Mouse (Mus musculus) forelimb bud, embryonic 11.5 days (tissue): ENCODE measurements around the gene Itk.
"Not testable (repeated sequence)": the region's sequence is repeated elsewhere in the genome, so short reads cannot be mapped to it uniquely, and the experiment has no call there.

Experiments used
- DNase-seq: peaks from one replicate; pipeline ENCODE4 v3.0.0-alpha.2; 2012; ENCODE audit warnings: low read depth, low spot score

Itk gene

DNA sequence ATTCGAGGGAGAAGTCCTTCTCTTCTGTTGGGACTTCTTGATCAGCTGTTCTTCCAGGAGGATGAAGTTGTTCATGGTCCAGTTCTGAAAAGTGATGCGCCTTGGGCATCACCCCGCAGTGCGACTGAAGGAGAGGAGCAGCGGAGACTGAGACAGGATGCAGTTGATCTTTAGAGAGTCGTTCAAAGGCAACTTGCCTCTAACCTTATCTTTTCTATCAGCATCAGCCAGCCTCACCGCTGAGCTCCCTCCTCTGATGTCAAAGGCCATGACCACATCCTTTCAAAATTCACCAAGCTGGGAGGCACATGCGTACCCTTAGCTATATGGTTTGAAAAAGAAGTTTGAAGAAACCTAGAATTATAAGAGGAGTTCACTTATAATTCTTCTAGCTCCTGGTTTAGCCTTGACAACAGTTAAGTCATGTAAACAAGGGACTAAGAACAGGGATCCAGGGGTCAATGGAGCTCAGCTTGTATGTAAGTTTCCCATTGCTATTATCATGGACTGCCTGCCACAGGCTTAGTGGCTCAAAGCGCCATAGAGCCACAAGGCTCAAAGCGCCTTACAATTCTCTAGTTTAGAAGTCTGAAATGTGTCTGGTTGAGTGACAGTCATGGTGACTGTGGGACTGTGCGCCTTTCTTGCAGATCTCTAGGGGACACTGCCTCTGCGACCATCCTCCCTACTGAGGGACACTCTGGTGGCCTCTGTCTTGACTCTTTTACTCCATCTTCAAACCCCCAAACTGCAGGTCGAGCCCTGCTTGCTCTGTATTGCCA, at the start of gene Itk:
Gene Itk, minus strand, starts transcription at position 180 of the 782 bp plus-strand sequence.
- no peak for DNase-seq

- DNase-seq = peak; percentile 68
These were observed 48.2 kb upstream of the Itk start for GRCm38 (mm10) chr11:46437459-46438000.

- peak; percentile 97 for DNase-seq
These were observed 47.6 kb upstream of the Itk start, which contains the start of gene Med7 for GRCm38 (mm10) chr11:46436760-46437458. TSS of gene Med7 (plus strand) at chr11:46436925.

DNA sequence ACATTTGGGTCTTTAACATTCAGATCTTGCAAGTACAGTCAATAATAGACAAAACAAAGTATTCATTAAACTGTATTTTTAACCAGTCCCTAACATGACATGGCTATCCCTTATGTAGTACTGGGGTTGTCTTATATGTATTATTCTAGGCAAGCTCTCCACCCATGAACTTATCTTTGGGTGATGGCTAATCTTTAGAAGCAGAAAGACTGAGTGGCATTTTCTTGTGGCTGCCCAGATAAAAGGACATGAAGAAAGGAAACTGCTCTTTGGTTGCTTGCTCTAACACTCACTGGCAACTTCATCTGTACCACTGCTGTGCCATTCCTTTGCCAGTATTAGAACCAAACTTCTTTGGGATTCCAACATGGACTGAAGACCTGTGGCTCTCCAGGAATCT, 46.0 kb upstream of the Itk start:
- DNase-seq = no peak

DNA sequence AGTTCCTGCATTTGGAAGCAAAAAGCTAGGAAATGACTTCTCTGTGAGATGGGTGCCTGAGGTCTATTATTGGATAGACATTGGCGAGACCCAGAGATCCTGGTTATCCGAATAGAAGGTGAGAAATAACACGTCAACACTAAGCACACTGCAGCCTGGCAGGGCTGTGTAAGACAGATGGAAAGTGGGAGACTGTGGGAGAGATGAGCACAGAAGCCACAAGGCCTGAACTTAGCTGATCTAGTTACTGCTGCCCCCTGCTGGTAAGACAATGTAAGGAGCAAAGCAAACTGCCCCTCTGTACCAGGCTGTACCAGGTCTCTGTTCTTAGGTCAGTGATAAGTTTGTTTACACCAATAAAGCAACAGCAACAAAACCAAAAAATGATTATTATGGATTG, 41.8 kb upstream of the Itk start:
- DNase-seq = peak; percentile 83

GRCm38 (mm10) chr11:46430123-46430522, 40.8 kb upstream of the Itk start:
- no peak for DNase-seq

- DNase-seq = not testable (repeated sequence)
These were observed 38.8 kb upstream of the Itk start for GRCm38 (mm10) chr11:46428131-46428530.

DNA sequence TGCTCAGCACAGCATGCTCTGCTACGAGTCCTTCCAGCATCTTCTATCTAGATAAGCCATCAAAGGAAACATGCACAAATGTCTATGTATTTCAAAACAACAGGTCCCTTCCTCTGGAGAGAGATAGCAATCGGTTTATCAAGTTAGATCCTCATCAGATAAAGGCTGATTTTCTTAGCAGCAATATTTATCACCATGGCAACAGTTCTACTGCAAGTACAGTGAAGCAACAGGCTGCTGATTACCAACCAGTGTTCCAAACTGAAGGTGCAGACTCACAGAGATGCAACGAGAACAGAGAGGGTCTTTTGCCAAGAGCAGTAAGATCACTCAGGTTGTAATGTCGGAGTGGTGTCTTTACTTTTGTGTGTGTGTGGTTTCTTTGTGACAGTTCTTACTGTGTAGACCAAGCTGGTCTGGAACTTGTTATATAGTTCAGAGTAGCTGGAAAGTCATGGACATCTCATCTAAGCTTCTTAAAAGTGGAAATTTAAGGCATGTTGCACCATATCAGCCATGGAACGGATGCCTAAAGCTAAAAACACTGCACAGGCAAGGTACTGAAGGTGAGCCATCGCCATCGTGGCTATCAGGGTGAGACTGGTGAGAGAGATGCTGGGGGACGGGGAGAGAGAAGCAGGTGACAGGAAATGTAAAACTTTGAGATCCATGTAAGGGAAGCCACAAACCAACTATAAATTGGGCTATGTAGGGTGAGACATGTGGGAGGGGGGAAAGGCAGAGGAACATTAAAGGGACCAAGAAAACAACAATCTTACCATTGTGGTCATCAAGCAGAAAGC, 32.0 kb upstream of the Itk start:
- no peak for DNase-seq

GRCm38 (mm10) chr11:46418860-46419259, 29.5 kb upstream of the Itk start:
- no peak for DNase-seq

GRCm38 (mm10) chr11:46418438-46418837, 29.1 kb upstream of the Itk start:
- DNase-seq = peak; percentile 48

DNA sequence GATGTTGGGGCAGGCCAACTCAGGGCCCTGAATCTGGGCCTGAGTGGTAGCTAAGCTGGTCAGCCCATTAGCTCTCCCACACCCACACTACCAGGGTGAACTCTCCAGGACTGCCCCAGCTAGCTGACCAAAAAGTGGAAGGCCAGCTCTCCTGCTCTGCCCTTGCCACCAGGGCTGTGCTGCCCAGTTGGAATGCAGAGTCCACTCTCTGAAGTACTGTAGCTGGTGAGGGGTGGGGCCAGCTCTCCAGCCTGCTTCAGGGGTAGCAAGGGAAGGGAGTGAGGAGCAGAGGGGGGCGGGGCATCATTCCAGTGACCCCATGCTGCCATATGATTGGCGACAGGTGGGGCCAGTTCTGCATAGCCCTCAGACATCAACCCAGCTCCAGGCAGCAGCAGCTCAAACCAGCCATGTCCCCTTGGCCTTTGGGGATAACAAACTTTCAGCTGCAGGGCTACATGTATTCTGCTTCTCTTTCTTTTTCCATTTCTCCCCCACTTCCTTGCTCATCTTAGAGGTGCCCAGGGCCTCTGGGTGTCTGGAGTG, 20.8 kb upstream of the Itk start:
- no peak for DNase-seq

DNA sequence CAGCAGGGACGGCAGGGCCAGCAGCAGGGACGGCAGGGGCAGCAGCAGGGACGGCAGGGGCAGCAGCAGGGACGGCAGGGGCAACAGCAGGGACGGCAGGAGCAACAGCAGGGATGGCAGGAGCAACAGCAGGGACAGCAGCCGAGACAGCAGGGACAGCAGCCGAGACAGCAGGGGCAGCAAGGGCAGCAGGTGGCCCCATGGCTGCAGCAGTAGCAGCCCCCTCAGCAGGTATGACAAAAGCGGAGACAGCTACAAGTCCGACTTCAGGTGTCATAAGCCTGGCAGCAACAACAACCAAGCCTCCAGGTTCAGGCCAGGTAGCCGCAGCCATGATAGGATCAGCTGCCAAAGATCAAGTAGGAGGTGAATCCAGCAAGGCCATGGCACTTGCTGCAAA, 17.4 kb upstream of the Itk start:
- no peak for DNase-seq

DNA sequence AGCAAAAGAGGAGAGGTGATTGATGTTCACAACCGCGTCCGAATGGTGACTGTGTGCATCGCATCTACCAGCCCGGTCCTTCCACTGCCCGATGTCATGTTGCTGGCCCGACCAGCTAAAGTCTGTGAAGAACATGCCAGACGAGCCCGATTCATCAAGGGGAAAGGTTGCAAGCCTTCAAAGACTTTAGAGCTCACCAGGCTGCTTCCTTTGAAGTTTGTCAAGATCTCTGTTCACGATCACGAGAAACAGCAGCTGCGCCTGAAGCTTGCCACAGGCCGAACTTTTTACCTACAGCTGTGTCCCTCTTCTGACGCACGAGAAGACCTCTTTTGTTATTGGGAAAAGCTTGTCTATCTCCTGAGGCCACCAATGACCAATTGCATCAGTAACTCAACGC, 15.7 kb upstream of the Itk start:
- DNase-seq = no peak

- no peak for DNase-seq
These were observed 12.2 kb upstream of the Itk start for GRCm38 (mm10) chr11:46401555-46401954.

- DNase-seq = no peak
These were observed 9.6 kb upstream of the Itk start for GRCm38 (mm10) chr11:46398933-46399383.

DNA sequence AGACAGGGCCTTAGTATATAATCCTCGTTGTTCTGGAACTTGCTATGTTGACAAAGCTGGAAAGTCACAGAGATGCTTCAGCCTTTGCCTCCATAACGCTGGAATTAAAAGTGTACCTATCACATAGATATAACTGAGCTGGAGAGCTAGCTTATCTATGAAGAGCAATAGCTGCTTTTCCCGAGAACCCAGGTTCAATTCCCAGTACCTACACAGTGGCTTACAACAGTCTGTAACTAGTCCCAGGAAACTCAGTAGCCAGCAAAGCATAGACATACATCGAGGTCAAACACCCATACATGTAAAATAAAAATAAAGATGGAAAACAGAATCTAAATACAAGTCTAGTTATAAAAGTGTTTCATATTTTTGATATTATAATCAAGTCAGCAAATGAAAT, 9.2 kb upstream of the Itk start:
- no peak for DNase-seq

DNA sequence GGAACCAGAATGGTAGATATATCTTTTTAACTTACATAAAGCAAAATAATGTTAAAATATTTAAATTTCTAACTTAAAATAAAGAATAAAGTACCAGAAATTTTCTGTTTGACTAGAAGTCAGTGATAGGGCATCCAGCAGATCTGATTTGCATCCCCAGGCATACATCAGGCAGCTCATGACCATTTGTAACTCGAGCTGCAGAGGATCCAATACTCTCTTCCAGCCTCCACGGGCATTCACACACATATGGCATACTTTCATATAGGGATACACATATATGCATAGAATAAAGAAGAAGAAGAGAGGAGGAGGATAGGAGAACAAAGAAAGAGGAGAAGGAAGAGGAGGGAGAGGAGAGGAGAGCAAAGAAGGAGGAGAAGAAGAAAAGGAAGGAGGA, 8.6 kb upstream of the Itk start:
- no peak for DNase-seq

GRCm38 (mm10) chr11:46396860-46397179, 7.5 kb upstream of the Itk start:
- no peak for DNase-seq

- DNase-seq = no peak
These were observed 7.0 kb upstream of the Itk start, which contains the start of gene Fam71b for GRCm38 (mm10) chr11:46396167-46396859. TSS of gene Fam71b (plus strand) at chr11:46396559.

GRCm38 (mm10) chr11:46395698-46396097, 6.4 kb upstream of the Itk start:
- DNase-seq = no peak

- no peak for DNase-seq
These were observed 5.8 kb upstream of the Itk start for GRCm38 (mm10) chr11:46395088-46395487.
